Mouse (Mus musculus): Measurements from ENCODE around the gene Trappc2l. TPM values are rescaled to one million over a fixed set of nuclear protein-coding genes. Genes with fewer than 3 reads are reported as not detected.
"Not testable (repeated sequence)": the region's sequence is repeated elsewhere in the genome, so short reads cannot be mapped to it uniquely, and the experiment has no call there.

The Trappc2l gene
- polyA plus RNA-seq, 1 experiment from 2014 or later: 48.9 TPM

DNA sequence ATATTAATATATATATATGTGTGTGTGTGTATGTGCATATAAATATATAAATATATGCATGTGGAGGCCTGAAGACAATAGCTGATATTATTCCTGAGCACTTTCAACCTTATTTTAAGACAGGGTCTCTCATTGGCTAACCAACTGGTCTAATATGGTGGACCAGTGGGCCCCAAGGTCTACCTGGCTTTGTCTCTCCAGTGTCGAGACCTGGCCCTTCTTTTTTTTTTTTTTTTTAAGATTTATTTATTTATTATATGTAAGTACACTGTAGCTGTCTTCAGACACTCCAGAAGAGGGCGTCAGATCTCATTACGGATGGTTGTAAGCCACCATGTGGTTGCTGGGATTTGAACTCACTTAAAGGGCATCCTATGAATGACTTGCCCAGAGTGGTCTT is 20.7 kb downstream of the Trappc2l start:
- WGBS: 73% methylated on average over 3 of the region's 3 CpGs
- not testable (repeated sequence) for H3K27me3 ChIP-seq; H3K4me3 ChIP-seq; H3K27ac ChIP-seq; ATAC-seq (ENCODE audit: insufficient number of reproducible peaks, low FRiP score, low TSS enrichment, low read depth); H3K9me3 ChIP-seq; H3K4me2 ChIP-seq; H3K9ac ChIP-seq
- peaks cover 14% of the 10 kb centered on the region for H3K4me1 ChIP-seq
- H3K36me3 ChIP-seq: peaks cover 27% of the 10 kb centered on the region

DNA sequence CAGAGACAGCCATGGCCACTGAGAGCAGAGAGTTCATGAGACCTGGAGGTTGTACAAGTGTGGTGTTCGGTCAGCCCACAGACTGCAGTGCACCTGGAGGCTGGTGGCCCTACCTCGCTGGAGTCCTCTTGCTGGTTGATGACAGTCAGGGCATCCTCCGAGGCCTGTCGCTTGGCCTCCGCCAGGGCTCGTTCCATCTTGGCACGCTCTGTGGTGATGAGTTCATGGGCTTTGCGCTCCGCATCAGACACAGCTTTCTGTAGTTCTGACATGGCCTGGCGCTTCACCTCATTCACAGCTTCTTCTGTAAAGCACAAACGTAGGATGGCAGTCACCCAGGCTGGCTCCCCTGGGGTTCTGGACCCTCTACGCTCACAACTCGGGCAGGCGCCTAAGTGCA is 21.8 kb downstream of the Trappc2l start:
- Histone ChIP-seq H3K36me3 (peaks cover 31% of the 10 kb centered on the region), H3K9ac (no peak overlapping the region), H3K4me1 (peaks cover 16% of the 10 kb centered on the region), H3K27ac (no peak overlapping the region), H3K4me2 (no peak overlapping the region), H3K9me3 (no peaks in the 10 kb centered on the region), H3K27me3 (no peaks in the 10 kb centered on the region), H3K4me3 (no peak overlapping the region)
- ATAC-seq (ENCODE audit: insufficient number of reproducible peaks, low FRiP score, low TSS enrichment, low read depth): no peak
- WGBS: 95% methylated on average over 14 of the region's 14 CpGs

DNA sequence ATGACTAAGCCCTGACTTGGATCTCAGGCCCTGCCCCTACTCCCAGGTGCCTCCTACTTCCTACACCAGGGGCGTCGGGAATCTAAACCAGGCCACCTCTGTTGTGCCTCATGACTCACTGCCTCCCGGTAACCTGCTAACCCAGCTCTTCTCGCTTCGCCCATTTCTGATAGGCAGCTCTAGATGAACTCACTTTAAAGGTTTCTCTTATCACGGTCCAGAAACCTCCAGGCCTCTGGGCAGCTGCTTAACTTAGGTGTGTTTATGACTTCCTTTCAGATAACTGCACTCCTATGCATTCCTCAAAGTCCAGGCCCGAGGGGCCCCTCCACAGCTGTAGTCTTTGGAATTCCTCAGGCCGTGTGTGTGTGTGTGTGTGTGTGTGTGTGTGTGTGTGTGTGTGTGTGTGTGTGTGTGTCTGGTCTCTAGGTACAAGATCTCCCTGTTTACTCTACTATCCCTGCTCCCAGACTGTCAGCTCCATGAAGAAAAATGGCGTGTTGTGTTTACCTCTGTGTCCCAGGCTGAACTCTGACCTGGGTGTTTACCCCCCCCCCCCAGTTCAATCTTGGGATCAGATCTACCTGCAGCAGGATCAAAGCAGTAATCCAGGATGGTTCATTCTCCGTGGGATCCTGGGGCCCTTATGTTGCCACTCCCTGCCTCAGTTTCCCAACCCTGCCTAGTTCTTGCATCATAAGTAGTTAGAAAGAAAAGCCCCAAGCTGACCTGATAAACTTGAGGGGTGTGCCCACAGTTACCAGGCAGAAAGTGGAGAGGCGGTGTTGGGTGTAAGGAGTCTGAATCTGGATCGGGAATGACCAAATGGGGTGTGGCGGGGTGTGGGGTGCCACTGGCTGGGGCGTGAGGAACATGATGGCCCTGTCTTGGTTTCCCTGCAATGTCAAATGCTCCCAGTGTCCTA is 24.7 kb downstream of the Trappc2l start:
- Histone ChIP-seq H3K27ac (0 out of 2 replicates have a peak overlapping the region, but pooled peaks have one; percentile 33), H3K4me2 (no peak overlapping the region), H3K27me3 (no peaks in the 10 kb centered on the region), H3K36me3 (peaks cover 25% of the 10 kb centered on the region), H3K4me1 (peaks cover 37% of the 10 kb centered on the region), H3K4me3 (no peak overlapping the region), H3K9me3 (no peaks in the 10 kb centered on the region), H3K9ac (no peak overlapping the region)
- WGBS: 39% methylated on average over 14 of the region's 14 CpGs
- ATAC-seq (ENCODE audit: insufficient number of reproducible peaks, low FRiP score, low TSS enrichment, low read depth): no peak

DNA sequence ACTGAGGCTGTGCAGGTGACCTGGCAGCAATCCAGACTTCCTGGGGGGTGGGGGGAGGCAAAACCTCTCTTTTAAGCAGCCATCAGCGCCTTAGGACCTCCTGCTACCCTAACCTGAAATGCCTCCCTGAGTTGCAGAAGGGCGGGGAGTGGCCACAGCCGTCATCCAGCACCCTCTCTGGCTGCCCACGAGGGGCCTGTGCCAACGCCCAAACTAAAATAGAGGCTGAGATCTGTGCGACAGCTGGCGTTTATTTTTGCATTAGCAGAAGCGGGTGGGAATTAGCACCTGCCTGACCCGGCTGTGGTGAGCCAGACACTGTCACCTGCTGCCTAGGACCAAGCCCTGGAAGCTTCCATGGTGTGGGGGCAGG is 25.3 kb downstream of the Trappc2l start:
- ATAC-seq (ENCODE audit: insufficient number of reproducible peaks, low FRiP score, low TSS enrichment, low read depth): no peak

DNA sequence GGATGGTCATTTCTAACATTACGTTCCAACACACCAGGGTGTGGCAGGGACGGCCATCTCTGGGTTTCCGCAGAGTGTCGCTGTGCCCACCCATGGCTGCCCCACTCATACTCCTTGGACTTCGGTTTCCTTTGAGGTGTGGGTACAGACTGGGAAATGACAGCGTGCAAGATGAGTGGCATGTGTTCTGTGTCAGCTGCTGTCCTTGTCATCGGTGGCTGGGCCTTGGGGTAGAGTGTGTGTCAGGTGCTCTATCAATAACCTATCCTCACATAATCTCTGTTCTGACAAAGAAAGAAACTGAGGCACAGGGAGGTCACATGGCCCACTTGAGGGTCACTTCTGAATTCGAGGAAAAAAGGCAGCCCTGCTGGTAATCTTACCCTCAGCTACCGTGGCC is 25.8 kb downstream of the Trappc2l start:
- Histone ChIP-seq H3K4me2 (no peak overlapping the region), H3K4me1 (peaks cover 48% of the 10 kb centered on the region), H3K4me3 (no peak overlapping the region), H3K9me3 (no peaks in the 10 kb centered on the region), H3K36me3 (peaks cover 25% of the 10 kb centered on the region), H3K27me3 (no peaks in the 10 kb centered on the region), H3K27ac (no peak overlapping the region), H3K9ac (no peak overlapping the region)
- ATAC-seq (ENCODE audit: insufficient number of reproducible peaks, low FRiP score, low TSS enrichment, low read depth): no peak
- 86% methylated on average over 9 of the region's 9 CpGs for WGBS

More for the DNA sequence above, 25.3 kb downstream of the Trappc2l start:
- Histone ChIP-seq H3K27ac (no peak overlapping the region), H3K27me3 (no peaks in the 10 kb centered on the region), H3K4me2 (no peak overlapping the region), H3K9ac (no peak overlapping the region), H3K9me3 (no peaks in the 10 kb centered on the region), H3K4me1 (peaks cover 43% of the 10 kb centered on the region), H3K4me3 (no peak overlapping the region), H3K36me3 (peaks cover 25% of the 10 kb centered on the region)
- WGBS: 49% methylated on average over 9 of the region's 9 CpGs

DNA sequence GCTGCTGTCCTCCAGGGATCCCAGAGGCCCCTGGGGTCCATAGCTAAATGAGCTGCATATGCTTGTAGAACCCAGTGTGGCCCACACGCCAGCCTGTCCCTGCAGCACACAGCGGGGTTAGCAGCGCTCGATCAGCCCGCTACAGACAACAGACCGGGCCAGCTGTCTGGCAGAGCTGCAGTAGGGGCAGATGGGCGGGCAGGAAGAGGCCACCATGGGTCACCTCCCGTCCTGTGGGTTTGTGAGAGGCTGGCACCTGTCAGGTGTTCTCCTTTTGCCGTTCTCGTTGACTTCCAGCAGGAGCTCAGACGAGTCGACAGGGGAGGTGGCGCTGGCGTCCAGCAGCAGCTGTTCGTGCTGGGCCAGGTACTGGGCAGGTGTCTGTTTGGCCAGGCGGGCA is 27.2 kb downstream of the Trappc2l start:
- peaks cover 50% of the 10 kb centered on the region for H3K4me1 ChIP-seq
- H3K9ac ChIP-seq: no peak overlapping the region
- H3K9me3 ChIP-seq: no peaks in the 10 kb centered on the region
- H3K4me2 ChIP-seq: no peak overlapping the region
- WGBS: 74% methylated on average over 16 of the region's 16 CpGs
- no peak for ATAC-seq (ENCODE audit: insufficient number of reproducible peaks, low FRiP score, low TSS enrichment, low read depth)
- no peak overlapping the region for H3K4me3 ChIP-seq
- H3K27ac ChIP-seq: no peak overlapping the region
- peaks cover 20% of the 10 kb centered on the region for H3K36me3 ChIP-seq
- H3K27me3 ChIP-seq: no peaks in the 10 kb centered on the region

DNA sequence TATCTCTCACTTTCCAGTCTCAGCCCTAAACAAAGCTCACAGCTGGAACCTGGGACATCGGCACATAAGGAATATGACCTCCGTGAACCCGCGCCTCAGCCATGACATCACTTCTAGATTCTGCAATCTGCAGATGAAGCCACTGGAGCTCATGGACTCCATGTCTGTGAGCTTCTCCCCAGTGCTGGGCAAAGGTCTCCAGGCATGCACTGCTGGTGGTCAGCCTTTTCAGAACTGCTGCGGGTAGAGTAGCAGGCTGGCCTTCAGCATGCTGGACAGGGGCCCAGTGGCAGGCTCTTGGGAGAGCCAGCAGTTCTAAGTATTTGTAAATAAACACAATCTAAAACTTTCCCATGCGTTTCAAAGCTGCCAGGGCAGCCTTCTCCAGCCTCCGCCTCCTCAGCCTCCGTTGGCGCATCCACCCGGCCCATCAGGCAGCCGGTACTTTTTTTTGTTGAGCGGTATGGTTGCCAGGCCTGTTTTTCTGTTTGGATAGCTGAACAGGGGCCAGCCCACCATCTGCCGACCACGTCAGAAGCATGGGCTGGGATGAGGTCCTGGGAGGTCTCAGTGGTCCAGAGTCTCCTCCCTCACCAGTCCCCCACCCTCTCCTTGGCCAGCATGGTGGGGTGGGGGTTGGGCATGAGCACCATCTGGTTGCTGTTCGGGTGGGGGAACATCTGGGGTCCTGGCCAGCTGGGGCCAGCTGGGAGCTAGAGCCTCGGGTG is 28.2 kb downstream of the Trappc2l start:
- 24% methylated on average over 16 of the region's 16 CpGs for WGBS
- Histone ChIP-seq H3K36me3 (peaks cover 14% of the 10 kb centered on the region), H3K27me3 (no peaks in the 10 kb centered on the region), H3K9me3 (no peaks in the 10 kb centered on the region), H3K4me1 (peaks cover 50% of the 10 kb centered on the region), H3K4me3 (no peak overlapping the region), H3K9ac (no peak overlapping the region), H3K4me2 (no peak overlapping the region), H3K27ac (peak overlapping the region; percentile 54; the same call in 1 of the 2 replicates)
- ATAC-seq (ENCODE audit: insufficient number of reproducible peaks, low FRiP score, low TSS enrichment, low read depth): peak; percentile 18; the same call in 1 of the 2 replicates

DNA sequence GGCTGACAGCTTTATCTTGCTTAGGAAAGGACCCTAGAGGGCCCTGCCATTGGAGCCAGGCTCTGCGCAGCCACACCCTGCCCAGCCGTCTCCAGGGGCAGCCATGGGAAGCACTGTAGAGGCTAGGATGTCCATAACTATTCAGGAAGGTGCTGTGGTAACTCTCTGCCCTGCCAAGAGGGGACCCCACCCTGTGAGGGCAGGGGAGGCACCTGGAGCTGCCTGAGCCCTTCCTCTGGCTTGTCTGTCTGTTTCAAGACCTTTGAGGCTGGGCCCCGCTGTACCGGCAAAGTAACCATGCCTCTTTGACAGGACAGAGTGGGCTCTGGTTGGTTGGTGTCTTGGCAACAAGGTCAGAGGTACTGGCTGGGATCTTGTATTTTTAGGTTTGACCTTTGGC is 29.4 kb downstream of the Trappc2l start:
- WGBS: 83% methylated on average over 4 of the region's 4 CpGs
- peaks cover 6% of the 10 kb centered on the region; the same call in 1 of the 2 replicates for H3K36me3 ChIP-seq
- H3K9ac ChIP-seq: no peak overlapping the region
- no peak overlapping the region for H3K27ac ChIP-seq
- H3K4me1 ChIP-seq: peaks cover 45% of the 10 kb centered on the region
- H3K9me3 ChIP-seq: no peaks in the 10 kb centered on the region
- no peak overlapping the region for H3K4me2 ChIP-seq
- ATAC-seq (ENCODE audit: insufficient number of reproducible peaks, low FRiP score, low TSS enrichment, low read depth): no peak
- H3K27me3 ChIP-seq: no peaks in the 10 kb centered on the region
- no peak overlapping the region for H3K4me3 ChIP-seq

DNA sequence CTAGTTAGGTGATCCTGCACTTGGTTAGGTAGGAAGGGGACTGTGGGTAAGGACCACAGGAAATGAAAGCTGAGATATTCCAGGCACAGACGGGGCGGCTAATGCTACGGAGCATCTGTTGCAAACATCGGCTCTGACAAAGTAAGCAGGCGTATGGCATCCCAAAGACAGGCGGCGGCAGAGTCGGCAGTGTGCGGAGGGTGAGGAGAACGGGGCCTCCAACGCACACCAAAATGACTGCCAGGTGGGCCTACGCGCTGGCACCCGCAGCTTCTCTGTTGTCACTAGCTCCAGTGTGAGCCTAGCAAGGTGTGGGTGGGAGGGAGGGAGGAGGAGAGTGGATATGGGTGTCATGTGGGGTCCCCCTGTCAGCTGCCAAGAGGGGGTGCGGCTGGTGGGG is 30.0 kb downstream of the Trappc2l start:
- ATAC-seq (ENCODE audit: insufficient number of reproducible peaks, low FRiP score, low TSS enrichment, low read depth): no peak
- H3K4me3 ChIP-seq: no peak overlapping the region
- 67% methylated on average over 15 of the region's 15 CpGs for WGBS
- no peak overlapping the region for H3K4me2 ChIP-seq
- no peak overlapping the region for H3K27ac ChIP-seq
- no peaks in the 10 kb centered on the region for H3K27me3 ChIP-seq
- H3K4me1 ChIP-seq: peaks cover 43% of the 10 kb centered on the region
- H3K9ac ChIP-seq: no peak overlapping the region
- H3K36me3 ChIP-seq: peaks cover 6% of the 10 kb centered on the region
- H3K9me3 ChIP-seq: no peaks in the 10 kb centered on the region

DNA sequence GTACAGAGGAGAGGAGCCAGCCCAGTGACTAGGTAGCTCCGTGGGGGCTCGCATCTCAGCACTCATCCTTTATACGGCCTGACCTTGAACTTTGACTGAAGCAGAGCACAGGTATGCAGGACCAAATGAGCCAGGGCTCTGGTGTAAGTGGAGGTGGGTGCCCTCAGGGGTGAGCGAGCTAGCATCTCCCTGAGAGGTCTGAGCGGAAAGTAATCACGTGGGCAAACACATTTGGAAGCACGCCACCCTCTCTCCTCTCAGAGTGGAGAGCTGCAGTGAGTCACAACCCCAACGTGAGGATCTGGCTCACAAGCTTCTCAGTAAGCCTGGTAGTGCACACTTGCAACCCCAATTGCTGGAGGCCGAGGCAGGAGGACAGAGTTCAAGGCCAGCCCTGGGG is 30.6 kb downstream of the Trappc2l start:
- Histone ChIP-seq H3K4me2 (no peak overlapping the region), H3K9ac (no peak overlapping the region), H3K27me3 (no peaks in the 10 kb centered on the region), H3K27ac (no peak overlapping the region), H3K36me3 (peaks cover 7% of the 10 kb centered on the region), H3K4me3 (no peak overlapping the region), H3K4me1 (peaks cover 37% of the 10 kb centered on the region), H3K9me3 (no peaks in the 10 kb centered on the region)
- ATAC-seq (ENCODE audit: insufficient number of reproducible peaks, low FRiP score, low TSS enrichment, low read depth): no peak
- 52% methylated on average over 9 of the region's 9 CpGs for WGBS

DNA sequence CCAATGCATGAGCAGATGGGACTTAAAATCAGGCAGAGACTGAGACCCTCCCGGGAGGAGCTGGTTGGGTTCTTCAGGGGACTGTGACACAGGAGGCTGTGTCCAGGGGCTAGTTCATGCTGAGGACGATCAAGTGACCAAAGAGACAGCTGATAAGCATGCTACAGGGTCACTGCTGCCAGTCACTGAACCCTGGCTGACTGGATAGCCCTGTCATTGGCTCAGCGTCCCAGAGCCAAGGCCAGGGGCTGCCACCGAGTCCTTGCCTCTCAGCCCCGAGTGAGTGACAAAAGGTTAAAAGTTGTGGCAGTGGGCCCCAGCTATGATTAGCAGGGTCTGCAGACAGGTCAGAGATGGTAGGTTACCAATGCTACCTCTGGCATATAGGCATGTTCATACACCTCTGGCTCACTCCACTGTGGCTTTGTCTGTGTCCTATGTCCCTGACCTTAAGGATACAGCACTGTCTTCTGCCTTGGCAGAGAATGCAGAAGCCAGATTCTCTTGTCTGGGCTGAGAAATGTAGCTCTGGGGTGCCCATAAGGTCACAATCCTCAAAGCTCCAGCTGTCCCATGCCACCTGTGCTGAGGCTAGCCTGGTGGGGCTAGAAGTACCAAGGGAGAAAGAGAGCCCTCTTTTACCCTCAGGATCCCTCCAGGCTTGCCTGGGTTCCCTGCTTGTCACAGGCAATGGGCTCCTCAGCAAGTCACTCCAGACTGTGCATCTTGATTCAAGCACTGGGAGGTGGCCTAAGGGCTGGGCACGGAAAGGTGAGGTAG is 32.9 kb downstream of the Trappc2l start:
- Histone ChIP-seq H3K27ac (no peak overlapping the region), H3K4me2 (no peak overlapping the region)

More for the DNA sequence above, 32.9 kb downstream of the Trappc2l start:
- H3K9ac ChIP-seq: no peak overlapping the region
- no peaks in the 10 kb centered on the region for H3K9me3 ChIP-seq
- H3K4me3 ChIP-seq: no peak overlapping the region
- ATAC-seq (ENCODE audit: insufficient number of reproducible peaks, low FRiP score, low TSS enrichment, low read depth): no peak
- peaks cover 4% of the 10 kb centered on the region for H3K36me3 ChIP-seq
- WGBS: 78% methylated on average over 6 of the region's 6 CpGs
- H3K4me1 ChIP-seq: peaks cover 36% of the 10 kb centered on the region
- H3K27me3 ChIP-seq: no peaks in the 10 kb centered on the region

Measured in limb, embryonic 15.5 days (tissue).